Mouse (Mus musculus): ENCODE data around the gene Cdk6.
"Not testable (repeated sequence)": the region's sequence is repeated elsewhere in the genome, so short reads cannot be mapped to it uniquely, and the experiment has no call there.

Gene Cdk6

DNA sequence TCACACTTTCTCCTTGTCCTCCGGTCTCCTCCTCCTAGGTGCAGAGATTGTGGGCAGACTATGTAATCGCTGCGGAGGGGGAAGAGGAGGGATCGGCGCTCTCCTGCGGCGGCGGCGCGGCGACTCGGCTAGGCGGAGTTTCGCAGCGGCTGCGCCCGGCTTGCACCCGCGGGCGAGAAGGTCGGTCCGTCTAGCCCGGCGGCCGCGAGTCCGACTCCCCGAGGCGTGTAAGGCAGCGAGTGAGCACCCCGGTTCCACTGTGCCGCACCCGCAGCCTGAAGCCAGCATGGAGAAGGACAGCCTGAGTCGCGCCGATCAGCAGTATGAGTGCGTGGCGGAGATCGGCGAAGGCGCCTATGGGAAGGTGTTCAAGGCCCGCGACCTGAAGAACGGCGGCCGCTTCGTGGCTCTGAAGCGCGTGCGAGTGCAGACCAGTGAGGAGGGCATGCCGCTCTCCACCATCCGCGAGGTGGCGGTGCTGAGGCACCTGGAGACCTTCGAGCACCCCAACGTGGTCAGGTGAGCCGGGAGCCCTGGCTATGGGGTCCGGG is 2.9 kb downstream of the Cdk6 start:
- peak; percentile 60 to 80 for DNase-seq (ENCODE audit: low spot score in 2 of 2)

DNA sequence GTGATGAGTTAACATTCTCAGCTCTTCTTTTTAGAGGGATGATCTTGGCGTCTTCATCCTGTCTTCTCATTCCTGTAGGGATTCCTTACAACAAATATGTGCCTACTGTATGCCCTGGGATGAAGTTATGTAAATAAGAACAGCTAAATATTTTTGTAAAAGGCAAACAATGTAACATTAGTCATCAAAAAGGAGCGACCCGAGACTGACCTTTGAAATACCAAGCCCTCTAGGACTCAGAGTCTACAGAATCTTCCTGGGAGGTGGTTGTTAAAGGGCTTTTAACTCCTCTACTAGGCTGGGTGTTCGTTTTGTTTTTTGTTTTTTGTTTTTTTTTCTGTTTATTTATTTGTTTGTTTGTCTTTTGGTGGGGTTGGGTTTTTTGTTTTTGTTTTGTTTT is 4.3 kb downstream of the Cdk6 start:
- not testable (repeated sequence) for DNase-seq (ENCODE audit: low spot score in 2 of 2)

DNA sequence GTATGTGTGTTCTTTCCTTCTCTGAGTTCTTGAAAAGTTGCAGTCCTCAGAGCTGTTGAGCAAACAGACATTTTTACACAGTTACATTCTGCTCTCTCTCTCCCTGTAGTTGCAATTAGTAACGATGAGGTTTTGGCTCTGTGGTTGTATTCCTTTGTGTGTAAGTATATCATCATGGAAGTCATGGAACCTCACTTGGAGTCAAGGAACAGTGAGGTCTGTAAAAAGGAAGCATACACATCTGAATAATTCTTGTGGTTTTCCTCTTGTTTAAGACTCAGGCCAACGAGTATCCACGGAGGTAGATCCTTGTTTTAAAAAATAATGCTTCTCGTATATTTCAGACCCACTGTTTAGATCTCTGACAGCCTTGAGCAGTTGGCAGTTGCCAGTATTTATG is 8.1 kb downstream of the Cdk6 start:
- DNase-seq (ENCODE audit: low spot score in 2 of 2), result not testable (repeated sequence)

- not testable (repeated sequence) for DNase-seq (ENCODE audit: low spot score in 2 of 2)
These were observed 10.6 kb downstream of the Cdk6 start for GRCm38 (mm10) chr5:3351836-3352235.

GRCm38 (mm10) chr5:3352314-3352713 is 11.0 kb downstream of the Cdk6 start:
- DNase-seq (ENCODE audit: low spot score in 2 of 2), result no peak

DNA sequence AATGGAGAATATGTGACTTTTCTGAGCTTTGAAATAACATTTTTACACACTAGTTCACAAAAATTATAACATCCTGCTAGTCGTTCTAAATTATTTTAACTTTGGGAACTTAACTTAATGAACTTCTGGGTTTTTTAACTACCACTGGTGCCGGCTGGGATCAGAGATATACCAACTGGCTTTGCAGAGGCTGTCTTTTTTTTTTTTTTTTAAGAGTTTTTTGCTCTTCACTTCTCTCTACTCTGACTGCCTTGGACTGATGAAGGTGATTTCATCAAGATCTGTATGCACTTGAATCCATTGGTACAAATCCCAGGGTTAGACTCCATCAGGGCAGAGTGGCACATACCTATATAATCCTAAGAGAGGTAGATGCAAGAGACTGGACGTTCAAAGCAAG is 11.5 kb downstream of the Cdk6 start:
- DNase-seq (ENCODE audit: low spot score in 2 of 2), result no peak

DNA sequence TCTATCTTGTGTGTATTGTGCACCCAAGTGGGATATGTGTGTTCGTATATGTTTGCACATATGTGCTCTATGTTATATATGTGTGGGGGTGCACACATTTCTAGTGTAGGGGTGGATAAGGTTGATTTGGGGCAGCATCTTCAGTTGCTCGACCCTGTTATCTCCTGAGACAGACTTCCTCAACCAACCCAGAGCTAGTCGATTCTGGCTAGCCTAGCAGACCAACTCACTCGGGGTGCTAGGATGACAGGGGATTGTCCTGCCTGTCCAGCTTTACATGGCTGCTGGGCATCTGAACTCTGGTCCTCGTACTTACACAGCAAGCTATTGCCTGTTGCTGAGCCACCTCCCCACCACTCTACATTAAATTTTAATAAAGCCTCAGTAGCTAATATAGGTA is 13.0 kb downstream of the Cdk6 start:
- no peak for DNase-seq (ENCODE audit: low spot score in 2 of 2)

DNA sequence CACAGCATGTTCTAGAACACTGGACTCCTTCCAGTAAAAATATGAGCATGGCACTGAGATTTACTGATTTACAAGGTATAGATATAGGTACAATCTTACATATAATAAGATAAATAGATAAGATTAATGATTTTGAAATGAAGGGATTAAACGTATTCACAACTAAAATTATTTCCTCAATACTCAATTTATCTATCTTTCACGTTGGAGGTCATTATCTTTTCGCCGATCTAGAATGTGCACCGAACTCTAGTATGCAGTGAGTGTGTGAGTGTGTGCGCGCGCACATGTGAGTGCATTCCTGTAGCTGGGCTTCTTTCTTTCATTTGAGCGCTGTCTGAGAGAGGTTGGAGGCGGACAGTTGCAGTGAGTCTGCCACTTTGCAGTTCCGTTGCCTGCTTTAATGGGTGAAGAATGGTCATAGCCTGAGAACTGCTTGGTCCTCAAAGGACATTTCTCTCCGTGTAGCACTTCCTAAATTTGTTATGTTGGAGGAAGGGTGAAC is 13.8 kb downstream of the Cdk6 start:
- DNase-seq (ENCODE audit: low spot score in 2 of 2), result no peak

- DNase-seq (ENCODE audit: low spot score in 2 of 2), result no peak
These were observed 14.4 kb downstream of the Cdk6 start for GRCm38 (mm10) chr5:3355560-3356260.

DNA sequence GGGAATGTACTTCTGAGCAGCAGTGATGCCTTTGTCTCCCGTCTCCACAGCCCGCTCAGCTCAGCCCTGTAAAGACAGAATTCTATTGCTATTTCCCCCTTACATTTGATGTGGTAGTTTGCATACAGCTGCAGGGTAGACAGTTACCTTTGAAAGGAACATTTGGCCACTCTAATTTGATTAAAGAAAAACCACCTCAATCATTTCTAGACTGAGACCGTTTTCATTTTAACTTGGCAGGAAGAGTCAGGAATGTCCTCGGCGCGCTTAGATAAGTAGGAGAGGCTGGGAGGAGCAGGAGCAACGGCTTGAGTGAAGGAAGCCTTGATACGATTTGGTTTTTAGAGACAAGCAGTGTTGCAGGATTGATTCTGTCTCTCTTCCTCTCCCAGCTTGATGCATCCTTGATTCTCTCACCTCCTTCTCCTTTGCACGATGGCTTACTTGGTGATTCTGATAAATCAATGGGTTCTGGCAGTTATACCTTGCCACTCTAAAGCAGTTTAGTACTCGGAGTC is 15.0 kb downstream of the Cdk6 start:
- DNase-seq (ENCODE audit: low spot score in 2 of 2), result no peak

GRCm38 (mm10) chr5:3357496-3357895 is 16.2 kb downstream of the Cdk6 start:
- DNase-seq (ENCODE audit: low spot score in 2 of 2), result no peak

DNA sequence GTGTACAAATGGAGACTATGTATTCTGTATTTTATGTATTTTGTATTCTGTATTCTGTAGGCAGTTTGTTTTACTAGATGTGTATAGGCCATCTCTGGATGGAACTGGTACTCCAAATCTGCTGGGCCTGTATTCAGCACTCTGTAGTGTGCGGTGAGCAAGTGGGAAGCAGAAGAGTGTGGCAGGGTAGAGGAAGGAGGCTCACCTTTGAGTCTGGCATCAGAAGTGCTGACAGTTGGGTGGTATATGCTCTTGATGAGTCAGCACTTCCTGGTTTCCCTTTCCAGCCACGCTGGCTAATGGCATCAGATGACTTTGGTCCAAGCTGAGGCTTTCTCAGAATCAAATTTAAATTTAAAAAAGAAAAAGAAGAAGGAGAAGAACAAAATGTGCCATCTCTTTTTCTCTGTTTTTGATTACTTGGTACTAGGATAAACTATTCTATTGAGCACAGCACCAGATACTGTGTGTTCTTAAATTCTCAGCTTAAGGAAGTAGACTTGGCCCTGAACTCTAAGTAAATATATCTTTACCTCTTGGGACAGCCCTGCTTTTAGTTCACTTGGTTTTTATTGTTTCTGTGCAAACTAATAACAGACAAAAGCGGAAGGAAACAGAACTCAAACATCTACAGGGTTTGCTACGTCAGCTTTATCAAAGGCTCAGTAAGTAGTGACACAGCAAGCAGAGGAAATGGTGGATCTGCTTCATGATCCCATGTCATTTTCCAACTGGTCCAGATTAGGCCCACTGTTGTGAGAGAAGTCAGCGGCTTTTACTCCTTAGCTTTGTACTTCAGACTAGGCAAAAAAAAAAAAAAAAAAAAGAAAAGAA is 17.6 kb downstream of the Cdk6 start:
- DNase-seq (ENCODE audit: low spot score in 2 of 2), result no peak

DNA sequence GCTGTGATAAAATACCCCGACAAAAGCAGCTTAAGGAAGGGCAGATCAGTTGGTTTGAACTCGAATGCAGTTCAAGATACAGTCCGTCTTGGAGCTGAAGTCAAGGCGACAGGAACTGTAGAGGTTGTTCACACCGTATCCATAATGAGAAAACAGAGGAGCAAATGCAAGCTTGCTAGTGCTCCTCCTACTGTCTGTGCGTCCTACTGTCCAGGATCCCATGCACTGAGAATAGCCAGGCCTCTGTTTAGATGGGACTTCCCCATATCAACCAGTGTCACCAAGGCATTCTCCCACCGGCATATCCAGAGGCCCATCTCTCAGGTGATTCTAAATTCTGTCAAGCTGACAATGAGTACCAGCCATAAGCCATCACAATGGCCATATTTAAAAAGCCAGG is 18.6 kb downstream of the Cdk6 start:
- no peak for DNase-seq (ENCODE audit: low spot score in 2 of 2)

- no peak for DNase-seq (ENCODE audit: low spot score in 2 of 2)
These were observed 20.0 kb downstream of the Cdk6 start for GRCm38 (mm10) chr5:3361252-3361651.

GRCm38 (mm10) chr5:3362111-3362510 is 20.8 kb downstream of the Cdk6 start:
- DNase-seq (ENCODE audit: low spot score in 2 of 2), result no peak

DNA sequence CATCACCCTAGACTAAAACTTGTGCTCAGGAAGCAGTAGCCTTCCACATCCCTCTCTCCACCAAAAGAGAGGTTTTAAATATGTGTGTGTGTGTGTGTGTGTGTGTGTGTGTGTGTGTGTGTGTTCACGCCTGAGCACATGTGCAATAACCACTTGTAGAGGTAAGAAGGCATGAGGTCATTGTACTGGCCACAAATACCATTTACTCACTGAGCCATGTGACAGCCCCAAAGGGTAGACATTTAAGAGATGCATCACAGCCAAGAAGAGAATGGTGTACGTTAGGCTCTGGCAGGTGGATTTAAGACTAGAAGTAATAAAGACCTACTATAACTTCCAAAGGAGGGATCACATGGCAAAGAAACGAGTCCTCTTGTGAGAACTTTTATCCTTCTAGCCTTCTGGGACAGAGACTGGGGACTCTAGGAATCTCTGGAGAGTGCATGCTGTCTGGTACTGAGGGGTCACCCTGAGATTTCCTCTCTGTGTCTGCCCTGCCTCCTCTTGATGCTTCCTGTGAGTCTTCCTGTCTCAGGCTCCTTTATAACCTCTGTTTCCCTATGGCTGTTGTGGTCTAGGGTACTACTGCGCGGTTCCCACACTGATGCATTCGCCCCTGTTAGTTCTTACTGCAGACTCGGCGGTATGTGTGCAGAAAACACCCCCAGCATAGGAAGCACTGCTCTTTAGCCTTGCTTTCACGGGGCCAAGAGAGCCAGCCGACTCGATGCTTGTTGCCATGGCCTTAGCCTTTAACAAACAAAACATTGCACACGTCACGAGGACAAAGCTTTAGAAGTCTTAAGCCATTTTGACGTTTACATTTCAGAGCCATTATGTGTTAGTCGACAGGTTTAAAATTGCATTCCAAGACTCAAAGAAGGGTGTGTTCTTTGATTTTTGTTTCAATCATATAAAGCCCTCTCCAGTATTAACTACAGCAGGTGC is 22.0 kb downstream of the Cdk6 start:
- DNase-seq (ENCODE audit: low spot score in 2 of 2), result no peak

- no peak for DNase-seq (ENCODE audit: low spot score in 2 of 2)
These were observed 25.8 kb downstream of the Cdk6 start for GRCm38 (mm10) chr5:3367045-3367444.

DNA sequence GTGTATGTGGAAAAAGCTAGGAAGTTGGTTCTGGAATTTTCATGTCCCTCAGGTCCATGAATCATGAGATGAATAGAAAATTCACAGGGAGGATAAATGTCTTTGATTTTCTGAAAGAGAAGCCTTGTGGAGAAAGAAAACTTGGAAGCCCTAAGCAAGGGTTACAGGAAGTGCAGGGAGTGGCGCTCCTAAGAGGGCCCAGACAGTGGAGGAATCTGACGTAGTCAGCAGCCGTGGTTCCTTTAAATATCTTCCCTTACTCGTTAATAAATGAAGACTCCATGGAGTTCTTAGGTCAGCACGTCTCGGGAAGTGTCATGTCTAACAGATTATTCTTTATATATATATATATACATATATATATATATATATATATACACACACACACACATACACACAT is 28.0 kb downstream of the Cdk6 start:
- DNase-seq (ENCODE audit: low spot score in 2 of 2), result no peak

GRCm38 (mm10) chr5:3371212-3371611 is 29.9 kb downstream of the Cdk6 start:
- DNase-seq (ENCODE audit: low spot score in 2 of 2), result no peak

DNA sequence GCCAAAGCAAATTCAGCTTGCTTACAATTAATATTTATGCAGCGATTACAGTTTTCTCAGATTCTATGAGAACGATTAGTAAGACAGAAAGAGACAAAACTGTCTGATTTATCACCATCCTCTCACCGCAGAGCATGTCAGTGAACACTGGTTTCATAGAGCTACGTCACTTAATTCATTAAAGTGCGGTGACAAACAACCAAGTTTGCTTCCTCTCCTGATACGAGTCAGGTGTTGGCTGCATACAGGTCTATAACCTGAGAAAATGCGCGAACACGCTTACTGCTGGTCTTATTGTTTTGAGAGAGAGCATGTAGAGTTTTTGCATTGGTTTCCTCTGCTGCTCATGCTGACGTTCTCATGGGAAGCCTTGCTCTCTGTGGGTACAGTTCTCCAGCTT is 31.9 kb downstream of the Cdk6 start:
- DNase-seq (ENCODE audit: low spot score in 2 of 2), result no peak

- DNase-seq (ENCODE audit: low spot score in 2 of 2), result no peak
These were observed 33.5 kb downstream of the Cdk6 start for GRCm38 (mm10) chr5:3374763-3375162.

Data from frontal cortex, postnatal 10 days (tissue).